Mouse (Mus musculus): ENCODE measurements around the gene Wrap53.
"Not testable (repeated sequence)": the region's sequence is repeated elsewhere in the genome, so short reads cannot be mapped to it uniquely, and the experiment has no call there.

Gene Wrap53

DNA sequence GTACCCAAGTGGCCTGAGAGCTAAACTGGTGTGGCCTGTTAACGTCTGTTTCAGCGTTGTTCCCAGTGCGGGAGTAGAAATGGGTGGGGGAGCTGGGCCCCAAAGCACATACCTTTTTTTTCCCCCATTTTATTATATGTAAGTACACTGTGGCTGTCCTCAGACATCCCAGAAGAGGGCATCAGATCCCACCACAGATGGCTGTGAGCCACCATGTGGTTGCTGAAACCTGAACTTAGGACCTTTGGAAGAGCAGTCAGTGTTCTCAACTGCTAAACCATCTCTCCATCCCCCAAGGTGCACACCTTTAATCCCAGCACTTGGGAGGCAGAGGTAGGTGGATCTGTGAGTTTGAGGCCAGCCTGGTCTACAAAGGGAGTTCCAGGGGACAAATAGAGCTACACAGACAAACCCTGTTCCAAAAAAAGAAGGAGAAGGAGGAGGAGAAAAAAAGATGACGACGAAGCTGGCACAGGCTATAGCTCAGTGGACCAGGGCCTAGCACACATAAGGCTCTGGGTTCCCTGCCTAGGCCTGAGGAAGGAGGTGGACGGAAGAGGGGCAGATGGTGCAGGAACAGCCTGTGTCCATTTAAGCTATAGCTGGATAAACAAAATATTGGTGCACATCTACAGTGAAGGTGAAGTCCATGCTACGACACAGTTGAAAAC is 47.4 kb downstream of the Wrap53 start:
- no peak for DNase-seq (ENCODE audit: low spot score in 2 of 2)

- not testable (repeated sequence) for DNase-seq (ENCODE audit: low spot score in 2 of 2)
These were observed 49.3 kb downstream of the Wrap53 start for GRCm38 (mm10) chr11:69530755-69531154.

GRCm38 (mm10) chr11:69530281-69530680 is 49.8 kb downstream of the Wrap53 start:
- not testable (repeated sequence) for DNase-seq (ENCODE audit: low spot score in 2 of 2)

DNA sequence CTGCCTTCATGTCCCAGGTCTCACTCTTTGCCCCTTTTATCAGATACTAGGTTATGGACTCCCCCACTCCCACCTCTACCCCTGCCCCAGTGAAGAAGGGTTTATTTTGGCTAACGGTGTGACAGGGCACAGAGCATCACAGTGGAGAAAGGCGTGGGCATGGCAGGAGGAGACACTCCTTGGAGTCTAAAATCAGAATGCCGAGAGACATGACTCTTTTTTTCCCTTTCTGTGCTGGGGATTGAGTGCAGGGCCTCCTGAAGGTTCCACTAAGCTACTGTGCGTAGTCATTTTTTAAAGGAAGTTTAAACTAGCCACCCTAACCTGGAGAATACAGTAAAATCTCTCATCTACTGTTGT is 52.0 kb downstream of the Wrap53 start:
- DNase-seq (ENCODE audit: low spot score in 2 of 2), result no peak

DNA sequence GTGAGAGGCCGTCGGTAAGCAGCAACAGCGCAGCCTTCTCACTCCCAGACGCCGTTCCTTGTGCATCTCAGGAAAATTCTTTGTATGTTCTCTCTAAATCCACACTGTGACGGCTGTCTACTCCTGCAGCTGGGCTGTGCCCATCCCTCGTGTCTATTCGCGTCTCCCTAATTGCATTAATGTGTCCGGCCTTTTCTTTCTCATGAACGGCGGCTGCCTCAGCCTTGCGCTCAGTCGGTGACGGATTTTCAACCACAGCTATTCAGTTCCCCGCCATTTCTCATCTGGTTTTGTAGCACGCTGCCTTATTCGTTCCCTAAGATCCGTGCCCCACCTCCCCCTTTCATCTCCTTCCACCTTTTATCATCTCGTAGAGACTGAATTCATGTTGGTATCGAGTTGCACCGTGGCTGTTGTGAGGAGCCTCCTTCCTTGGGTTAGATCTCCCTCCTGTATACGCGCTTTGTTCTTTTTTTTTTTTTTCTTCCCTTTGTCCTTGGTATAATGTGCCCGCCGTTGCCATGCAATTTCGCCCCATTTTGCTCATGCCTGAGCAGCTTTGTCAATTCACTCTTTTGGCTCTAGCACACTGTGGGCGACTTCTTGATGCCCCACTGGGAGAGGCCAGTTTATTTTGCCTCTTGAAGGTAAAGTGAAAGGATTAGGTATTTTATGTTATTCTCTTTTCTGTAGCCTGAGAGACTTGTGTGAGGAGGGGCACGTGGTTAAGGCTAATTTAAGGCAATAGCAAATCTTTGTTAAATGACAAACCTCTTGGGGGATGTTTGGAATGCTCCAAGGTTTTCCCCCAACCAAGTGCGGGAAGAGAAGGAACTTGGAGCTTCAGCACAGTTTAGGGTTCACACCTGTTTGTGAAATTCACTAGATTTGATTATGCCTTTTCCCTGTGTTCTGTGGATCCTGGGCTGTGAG is 52.7 kb downstream of the Wrap53 start:
- DNase-seq (ENCODE audit: low spot score in 2 of 2), result no peak

GRCm38 (mm10) chr11:69526631-69527030 is 53.4 kb downstream of the Wrap53 start:
- no peak for DNase-seq (ENCODE audit: low spot score in 2 of 2)

GRCm38 (mm10) chr11:69525661-69526060 is 54.4 kb downstream of the Wrap53 start:
- no peak for DNase-seq (ENCODE audit: low spot score in 2 of 2)

DNA sequence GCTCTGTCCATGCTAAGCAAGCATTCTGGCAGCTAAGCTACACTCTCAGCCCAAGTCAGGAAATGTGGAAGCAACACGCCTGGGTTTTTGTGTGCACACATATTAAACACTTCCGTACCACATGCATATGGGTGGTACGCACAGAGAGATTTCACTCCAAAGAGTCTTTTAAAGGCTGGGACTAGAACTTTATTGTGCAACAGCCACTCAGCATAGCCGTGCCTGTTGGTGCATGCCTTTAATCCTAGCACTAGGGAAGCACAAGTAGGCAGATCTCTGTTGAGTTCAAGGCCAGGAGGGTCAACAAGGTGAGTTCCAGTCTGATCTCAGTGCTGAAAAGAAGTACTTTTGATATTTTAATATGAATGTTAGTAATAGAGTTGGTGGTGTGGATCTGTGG is 56.4 kb downstream of the Wrap53 start:
- DNase-seq (ENCODE audit: low spot score in 2 of 2), result no peak

DNA sequence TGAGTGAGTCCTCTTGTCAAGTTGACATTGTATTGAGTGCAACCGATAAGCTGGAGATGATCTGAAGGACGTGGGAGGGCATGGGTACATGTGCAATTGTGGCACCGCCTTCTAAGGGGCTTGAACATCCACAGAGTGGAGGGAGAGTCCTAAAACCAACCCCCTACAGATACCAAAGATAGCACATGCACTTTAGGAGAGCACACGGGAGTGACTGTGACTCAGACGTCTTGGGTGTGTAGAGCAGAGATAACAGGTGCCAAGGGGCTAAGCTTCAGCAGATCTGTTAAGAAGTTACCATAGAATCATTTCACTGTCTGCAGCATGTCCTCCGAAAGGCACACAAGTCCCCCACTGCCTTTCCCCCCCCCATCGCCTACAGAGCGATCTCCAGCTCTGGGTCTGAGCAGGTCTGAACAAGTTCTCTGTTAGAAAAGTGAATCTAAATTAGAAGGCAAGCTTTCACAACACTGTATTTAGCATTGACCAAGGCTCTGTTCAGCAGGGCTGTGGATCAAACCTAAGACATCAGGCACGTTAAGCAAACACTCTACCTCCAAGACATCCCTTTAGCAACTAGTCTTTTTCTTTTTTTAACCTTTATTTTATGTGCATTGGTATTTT is 58.4 kb downstream of the Wrap53 start:
- DNase-seq (ENCODE audit: low spot score in 2 of 2), result no peak

GRCm38 (mm10) chr11:69519976-69520375 is 60.1 kb downstream of the Wrap53 start:
- no peak for DNase-seq (ENCODE audit: low spot score in 2 of 2)

GRCm38 (mm10) chr11:69516661-69517060 is 63.4 kb downstream of the Wrap53 start:
- DNase-seq (ENCODE audit: low spot score in 2 of 2), result no peak

DNA sequence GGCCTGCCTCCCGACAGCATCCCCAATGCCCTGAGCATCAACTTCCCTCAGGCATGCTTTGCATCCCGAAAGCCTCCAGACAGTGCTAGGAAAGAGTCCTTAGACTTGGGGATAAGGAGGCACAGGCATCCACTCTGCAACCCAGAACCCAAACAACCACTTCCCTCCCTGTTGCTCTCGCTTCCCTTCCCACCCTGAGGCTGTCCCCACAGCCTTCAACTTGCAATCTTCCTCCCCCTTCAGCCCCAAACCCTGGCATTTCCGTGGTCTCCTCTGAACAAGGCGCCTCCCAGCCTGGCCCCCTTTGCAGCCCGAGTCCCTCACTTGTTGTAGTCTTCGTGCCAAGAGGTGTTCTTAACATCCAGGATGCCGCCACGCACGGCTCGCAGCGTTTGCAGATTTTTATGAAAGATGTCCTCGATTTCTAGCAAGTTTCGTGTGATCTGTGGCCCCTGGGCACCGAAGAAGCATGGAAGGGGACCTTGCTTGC is 63.9 kb downstream of the Wrap53 start:
- no peak for DNase-seq (ENCODE audit: low spot score in 2 of 2)

- DNase-seq (ENCODE audit: low spot score in 2 of 2), result peak; percentile 25 to 60
These were observed 66.2 kb downstream of the Wrap53 start for GRCm38 (mm10) chr11:69513840-69514239.
